Mouse (Mus musculus) stomach, embryonic 14.5 days (tissue): ENCODE data around the gene Tll2. TPM values are rescaled to one million over a fixed set of nuclear protein-coding genes. Genes with fewer than 3 reads are reported as not detected.

Experiments
- ATAC-seq: fragments of 200-750 bp; cut with Nextera tagmentation; 2 replicates; pipeline ENCODE4 v1.8.0; 2017; ENCODE audit warnings: low read depth, moderate TSS enrichment; ENCODE audit not compliant: insufficient number of reproducible peaks, insufficient read depth, low FRiP score
- H3K27ac ChIP-seq: fragments of 300-500 bp; sonication (generic); 2 replicates; pipeline ENCODE4 v1.5.1; 2014; ENCODE audit warnings: mild to moderate bottlenecking, low read length, moderate library complexity, mixed read lengths
- H3K27me3 ChIP-seq: fragments of 300-500 bp; sonication (generic); 2 replicates; pipeline ENCODE4 v1.6.1; 2014; ENCODE audit warnings: low read length, control low read depth, mixed read lengths; ENCODE audit not compliant: control insufficient read depth, insufficient read depth
- H3K36me3 ChIP-seq: fragments of 300-500 bp; sonication (generic); 2 replicates; pipeline ENCODE4 v1.6.1; 2014; ENCODE audit warnings: mild to moderate bottlenecking, control low read depth, low read length, moderate library complexity, mixed read lengths; ENCODE audit not compliant: control insufficient read depth, insufficient read depth
- H3K4me1 ChIP-seq: fragments of 300-500 bp; sonication (generic); 2 replicates; pipeline ENCODE4 v1.6.1; 2014; ENCODE audit warnings: low read length, control low read depth, mixed read lengths; ENCODE audit not compliant: control insufficient read depth, insufficient read depth
- H3K4me2 ChIP-seq: fragments of 300-500 bp; sonication (generic); replicated peaks from 2 replicates; pipeline ENCODE4 v1.6.1; 2014; ENCODE audit warnings: low read depth, low read length, control low read depth
- H3K4me3 ChIP-seq: fragments of 300-500 bp; sonication (generic); 2 replicates; pipeline ENCODE4 v1.5.1; 2014; ENCODE audit warnings: low read depth, low read length, control low read depth
- H3K9ac ChIP-seq: fragments of 300-500 bp; sonication (generic); replicated peaks from 2 replicates; pipeline ENCODE4 v1.6.1; 2014; ENCODE audit warnings: low read depth, mild to moderate bottlenecking, control low read depth, low read length, moderate library complexity, mixed read lengths
- H3K9me3 ChIP-seq: fragments of 300-500 bp; sonication (generic); 2 replicates; pipeline ENCODE4 v1.6.1; 2016; ENCODE audit warnings: low read depth, low read length, control low read depth; ENCODE audit not compliant: control insufficient read depth
- WGBS: fragments of 180-500 bp; shearing (Covaris S2); extraction: QIAGEN DNeasy Blood & Tissue Kit; methylation state at CpG from one replicate; pipeline ENCODE4 v1.1.7; 2014; 5-methylcytosine and 5-hydroxymethylcytosine counted together
- polyA plus RNA-seq: library from polyadenylated mRNA; unstranded; fragments of >200 nt; fragmentation: Nextera tagmentation; extraction: Ambion mirVana; gene quantifications from 2 replicates; pipeline ENCODE4 v1.2.1, GENCODE M21; 2014

Tll2 gene
- polyA plus RNA-seq, 1 experiment from 2014 or later = 0.25 TPM

DNA sequence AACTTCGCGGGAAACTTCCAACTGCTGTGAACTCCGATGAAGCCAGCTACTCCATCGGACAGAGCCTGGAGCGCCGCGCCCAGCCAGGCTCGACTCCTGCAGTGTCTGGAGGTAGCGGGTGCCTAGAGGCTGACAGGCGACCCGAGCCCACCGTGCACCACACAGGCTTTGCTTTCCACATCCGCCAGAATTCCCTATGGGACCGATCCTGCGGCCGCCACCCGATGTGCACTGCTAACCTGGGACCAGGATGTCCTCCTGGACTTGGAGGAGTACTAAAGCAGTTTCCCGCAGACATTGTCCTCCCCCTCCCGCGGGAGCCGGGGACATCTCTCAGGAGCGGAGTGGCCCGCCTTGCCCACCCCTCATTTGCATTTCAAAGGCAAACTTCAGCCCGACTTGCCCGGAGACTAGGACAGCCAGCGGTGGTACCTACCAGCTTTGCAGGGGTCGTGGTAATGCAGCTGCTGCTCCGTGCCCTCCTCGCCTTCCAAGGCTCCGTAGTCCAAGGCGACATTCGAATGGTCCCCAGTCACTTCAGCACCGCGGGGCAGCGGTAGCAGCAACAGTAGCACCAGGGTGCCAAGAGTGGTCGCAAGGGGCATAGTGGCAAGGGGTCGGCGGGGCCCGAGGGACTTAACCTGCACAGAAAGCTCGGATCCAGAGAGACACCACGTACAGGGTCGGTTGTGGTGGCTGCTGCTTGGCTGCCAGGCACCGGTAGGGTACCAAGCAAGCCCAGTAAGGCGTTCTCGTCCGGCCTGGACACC, 409 bp downstream of the Tll2 start:
- Histone ChIP-seq H3K27ac (no peak overlapping the region), H3K4me2 (peak overlapping the region; percentile 96), H3K27me3 (peaks cover 14% of the 10 kb centered on the region), H3K4me3 (peak overlapping the region; percentile 39), H3K4me1 (0 out of 2 replicates have a peak, but pooled peaks cover 8% of the 10 kb centered on the region), H3K9me3 (no peaks in the 10 kb centered on the region), H3K9ac (peak overlapping the region; percentile 25; the same call in 1 of the 2 replicates), H3K36me3 (peaks cover 4% of the 10 kb centered on the region; the same call in 1 of the 2 replicates)
- WGBS = under 1% methylated on average over 46 of the region's 46 CpGs
- peak; percentile 40 for ATAC-seq

DNA sequence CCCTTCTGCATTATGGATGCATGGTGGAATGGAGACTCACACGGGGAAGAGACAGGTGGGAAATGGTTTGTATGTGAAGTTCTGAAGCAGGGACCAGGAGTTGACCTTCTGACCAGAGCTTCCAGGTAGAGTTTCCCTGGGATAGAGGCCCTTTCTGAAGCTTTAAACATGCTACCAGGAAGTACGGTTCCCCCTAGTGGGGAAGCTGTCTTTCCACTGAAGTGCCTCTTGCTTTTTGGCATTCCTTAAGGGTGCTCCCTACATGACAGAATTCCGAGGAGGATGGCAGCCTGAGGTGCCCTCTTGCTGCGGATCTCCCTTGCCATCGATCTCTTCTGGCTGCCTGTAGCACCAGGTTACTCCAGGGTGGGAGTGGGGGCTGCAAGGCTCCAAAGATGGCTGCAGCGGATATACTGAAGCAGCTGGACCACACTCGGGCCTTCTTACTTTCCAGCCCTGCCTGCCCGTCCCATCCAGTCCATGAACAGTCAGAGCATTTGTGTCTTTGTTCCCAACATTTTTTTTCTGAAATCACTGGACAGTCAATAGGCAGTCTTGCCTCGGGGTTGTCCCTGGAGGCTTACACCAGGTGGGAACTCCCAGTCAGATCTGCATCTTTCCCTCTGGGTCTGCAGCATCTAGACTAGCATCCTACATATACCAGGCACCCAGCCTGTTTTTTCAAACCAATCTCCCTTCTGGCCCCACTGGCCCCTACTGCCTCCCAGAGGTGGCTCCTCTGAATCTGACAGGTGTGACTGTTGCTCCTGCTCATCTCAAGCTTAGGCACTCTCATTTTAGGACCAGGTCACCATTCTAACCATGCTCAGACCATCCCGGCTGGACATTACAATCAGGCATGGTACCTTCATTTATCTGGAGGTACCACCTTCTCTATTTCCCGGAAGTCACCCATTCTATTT, 2.2 kb downstream of the Tll2 start:
- Histone ChIP-seq H3K27ac (no peak overlapping the region), H3K4me3 (no peak overlapping the region), H3K36me3 (no peaks in the 10 kb centered on the region), H3K9ac (no peak overlapping the region), H3K4me2 (no peak overlapping the region), H3K9me3 (no peaks in the 10 kb centered on the region), H3K4me1 (0 out of 2 replicates have a peak, but pooled peaks cover 8% of the 10 kb centered on the region), H3K27me3 (peaks cover 14% of the 10 kb centered on the region)
- no peak for ATAC-seq
- WGBS = 65% methylated on average over 11 of the region's 11 CpGs

DNA sequence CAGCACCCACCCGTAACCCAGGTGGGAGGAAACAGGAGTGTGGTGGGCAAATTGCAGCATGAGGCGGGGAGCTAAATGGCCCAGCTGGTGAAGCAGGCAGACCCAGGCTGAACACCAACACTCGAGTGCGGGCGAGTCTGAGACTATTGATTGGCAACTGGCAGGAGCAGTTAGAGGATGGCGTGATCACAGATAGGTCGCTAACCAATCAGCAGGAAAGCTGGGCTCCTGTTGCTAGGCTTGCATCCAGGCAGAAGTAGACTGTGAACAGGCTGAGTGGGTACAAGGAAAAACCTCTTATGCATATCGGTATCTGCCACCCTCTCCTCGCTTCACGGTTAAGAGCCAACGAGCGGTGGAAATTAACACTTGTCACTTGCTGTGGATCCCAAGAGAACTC, 9.0 kb downstream of the Tll2 start:
- no peak for ATAC-seq
- Histone ChIP-seq H3K4me3 (no peak overlapping the region), H3K9me3 (no peaks in the 10 kb centered on the region), H3K9ac (no peak overlapping the region), H3K36me3 (no peaks in the 10 kb centered on the region), H3K27me3 (no peaks in the 10 kb centered on the region), H3K27ac (no peak overlapping the region), H3K4me1 (no peaks in the 10 kb centered on the region), H3K4me2 (no peak overlapping the region)
- 85% methylated on average over 12 of the region's 12 CpGs for WGBS

DNA sequence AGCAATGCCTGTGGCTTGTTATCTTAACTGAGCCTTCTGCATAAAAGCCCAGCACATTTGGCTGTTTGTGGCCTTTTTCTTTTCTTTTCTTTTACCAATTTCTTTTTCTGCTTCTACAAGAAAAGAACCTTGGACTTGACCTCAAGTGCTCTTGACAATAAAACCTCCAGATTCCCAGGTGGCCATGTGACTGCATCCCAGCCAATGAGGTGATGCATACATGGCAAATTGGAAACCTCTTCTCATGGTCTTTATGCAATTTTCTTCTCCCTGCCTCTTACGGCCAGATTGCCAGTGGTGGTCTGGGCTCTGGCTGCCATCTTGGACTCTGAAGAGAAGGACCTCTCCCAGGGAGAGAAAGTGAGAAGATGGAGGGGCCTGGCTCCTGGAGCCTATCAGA, 13.3 kb downstream of the Tll2 start:
- H3K9me3 ChIP-seq = no peaks in the 10 kb centered on the region
- H3K4me3 ChIP-seq = no peak overlapping the region
- no peaks in the 10 kb centered on the region for H3K4me1 ChIP-seq
- H3K36me3 ChIP-seq = no peaks in the 10 kb centered on the region
- WGBS = 89% methylated on average over 1 of the region's 1 CpGs
- no peaks in the 10 kb centered on the region for H3K27me3 ChIP-seq
- H3K27ac ChIP-seq = no peak overlapping the region
- H3K9ac ChIP-seq = no peak overlapping the region
- no peak for ATAC-seq
- no peak overlapping the region for H3K4me2 ChIP-seq

DNA sequence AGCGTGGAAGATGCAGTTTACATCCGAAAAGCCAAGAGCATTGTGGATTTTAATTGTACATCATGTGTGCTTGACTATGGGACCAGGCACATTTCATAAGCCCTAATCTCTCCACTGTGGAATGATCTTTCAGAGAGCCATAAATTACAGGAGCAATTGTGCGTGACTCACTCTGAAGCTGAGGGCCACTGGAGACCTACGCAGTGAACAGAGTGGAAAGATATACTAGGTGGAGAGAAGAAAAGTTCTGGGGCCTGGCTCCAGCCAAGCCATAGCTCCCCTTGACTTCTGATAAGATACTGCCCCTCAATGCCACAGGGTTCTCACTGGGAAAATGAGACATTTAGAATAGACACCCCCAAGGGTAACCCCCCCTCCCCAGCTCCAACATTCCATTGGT, 13.7 kb downstream of the Tll2 start:
- no peaks in the 10 kb centered on the region for H3K4me1 ChIP-seq
- no peak overlapping the region for H3K4me2 ChIP-seq
- H3K9ac ChIP-seq = no peak overlapping the region
- H3K27me3 ChIP-seq = no peaks in the 10 kb centered on the region
- H3K9me3 ChIP-seq = no peaks in the 10 kb centered on the region
- WGBS = 86% methylated on average over 4 of the region's 4 CpGs
- no peak overlapping the region for H3K27ac ChIP-seq
- ATAC-seq = no peak
- H3K4me3 ChIP-seq = no peak overlapping the region
- H3K36me3 ChIP-seq = no peaks in the 10 kb centered on the region

DNA sequence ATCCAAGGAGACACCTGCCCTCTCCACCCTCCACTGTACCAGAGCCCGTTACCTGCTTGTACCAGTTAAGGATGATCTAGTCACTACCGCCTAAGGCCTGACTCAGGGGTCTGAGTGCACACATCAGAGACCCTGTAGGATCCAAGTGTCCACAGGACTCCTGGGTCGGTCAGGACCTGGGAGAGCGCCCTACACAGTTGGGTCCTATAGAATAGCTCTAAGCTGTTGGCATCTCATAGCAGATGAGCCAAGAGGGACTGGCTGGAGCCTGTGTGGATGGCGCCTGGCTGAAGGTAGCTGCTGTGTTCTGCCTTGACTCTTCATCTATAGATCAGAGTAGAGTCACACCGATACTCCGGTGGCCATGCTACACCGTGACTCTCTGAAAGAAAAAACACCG, 14.9 kb downstream of the Tll2 start:
- Histone ChIP-seq H3K27me3 (no peaks in the 10 kb centered on the region), H3K9ac (no peak overlapping the region), H3K4me1 (no peaks in the 10 kb centered on the region), H3K4me3 (no peak overlapping the region), H3K4me2 (no peak overlapping the region), H3K27ac (no peak overlapping the region), H3K36me3 (no peaks in the 10 kb centered on the region), H3K9me3 (no peaks in the 10 kb centered on the region)
- 0 out of 2 replicates have a peak, but pooled peaks have one; percentile 14 for ATAC-seq
- WGBS = 77% methylated on average over 9 of the region's 9 CpGs

DNA sequence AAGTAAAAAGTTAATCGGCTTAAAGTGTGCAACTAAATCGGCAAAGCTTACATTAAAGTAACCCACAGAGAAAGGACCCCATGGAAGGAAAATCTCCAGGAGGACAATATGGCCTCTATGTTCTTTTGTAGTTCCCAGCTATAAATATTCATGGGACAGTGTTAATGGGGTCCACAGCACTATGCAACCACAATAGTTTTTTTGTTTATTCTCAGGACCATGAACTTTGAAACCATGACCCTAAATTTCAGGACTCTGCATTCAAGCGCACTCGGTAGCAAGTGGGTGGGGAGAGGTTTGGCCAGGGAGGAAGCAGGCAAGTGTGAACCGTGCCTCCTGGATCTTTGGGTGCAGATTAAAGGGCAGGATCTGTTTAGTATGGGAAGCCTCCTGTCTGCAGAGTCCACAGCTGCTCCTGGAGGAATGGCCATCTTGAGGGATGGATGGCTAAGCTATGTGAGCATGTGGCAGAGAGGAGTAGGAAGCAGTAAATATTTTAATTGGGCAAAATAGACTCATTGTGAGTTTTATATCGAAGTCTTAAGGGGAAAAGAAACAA, 15.7 kb downstream of the Tll2 start:
- ATAC-seq = no peak
- H3K27me3 ChIP-seq = no peaks in the 10 kb centered on the region
- H3K4me3 ChIP-seq = no peak overlapping the region
- no peaks in the 10 kb centered on the region for H3K36me3 ChIP-seq
- no peaks in the 10 kb centered on the region for H3K4me1 ChIP-seq
- H3K27ac ChIP-seq = no peak overlapping the region
- WGBS = 66% methylated on average over 6 of the region's 6 CpGs
- H3K9ac ChIP-seq = no peak overlapping the region
- no peak overlapping the region for H3K4me2 ChIP-seq
- no peaks in the 10 kb centered on the region for H3K9me3 ChIP-seq

DNA sequence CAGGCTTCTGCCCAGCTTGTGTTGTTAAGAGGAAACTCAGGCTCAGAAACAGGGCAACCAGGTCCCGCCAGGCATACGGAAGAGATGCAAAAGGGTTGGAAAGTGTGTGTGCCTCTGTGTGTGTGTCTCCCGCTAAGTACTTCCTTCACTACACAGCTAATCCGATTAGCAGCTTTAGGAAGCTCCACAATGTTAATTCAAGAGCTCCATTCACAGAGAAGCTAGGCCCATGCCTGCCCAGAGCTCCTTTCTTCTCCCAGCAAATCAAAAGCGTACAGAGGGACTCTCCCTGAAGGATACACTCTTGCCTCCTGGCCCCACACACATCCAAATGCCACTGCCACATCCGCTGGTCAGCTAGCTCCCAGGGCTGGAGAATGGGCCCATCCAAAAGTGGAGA, 29.3 kb downstream of the Tll2 start:
- no peak overlapping the region for H3K9ac ChIP-seq
- no peak overlapping the region for H3K4me3 ChIP-seq
- H3K4me2 ChIP-seq = no peak overlapping the region
- no peaks in the 10 kb centered on the region for H3K36me3 ChIP-seq
- H3K27ac ChIP-seq = no peak overlapping the region
- H3K4me1 ChIP-seq = no peaks in the 10 kb centered on the region
- H3K9me3 ChIP-seq = no peaks in the 10 kb centered on the region
- ATAC-seq = no peak
- 42% methylated on average over 6 of the region's 6 CpGs for WGBS
- H3K27me3 ChIP-seq = no peaks in the 10 kb centered on the region
